In genomic region chr11:121741433-121741832, GRCm38 (mm10) we compare ENCODE assay signal across 8 mouse cellular contexts. TPM values are rescaled to one million over a fixed set of nuclear protein-coding genes. Genes with fewer than 3 reads are reported as not detected.
A peak's percentile ranks its signal among the peaks of the same experiment; 100 is the strongest.
DNase-seq lines count a peak whose midpoint lies in the region; ATAC-seq lines count a peak whose summit lies in the region.

No protein-coding gene starts in this region.

- no peaks in the 10 kb centered on the region for H3K9me3 ChIP-seq in lung, embryonic 16.5 days (ENCODE audit: control insufficient read depth, low read length)
- H3K9me3 ChIP-seq in hindbrain, embryonic 16.5 days (ENCODE audit: control insufficient read depth, low read length) = no peaks in the 10 kb centered on the region

- no peak overlapping the region for H3K9ac ChIP-seq in lung, embryonic 16.5 days (ENCODE audit: low read length)
- no peak overlapping the region for H3K9ac ChIP-seq in hindbrain, embryonic 16.5 days (ENCODE audit: low read depth, low read length)

- H3K4me2 ChIP-seq in lung, embryonic 16.5 days (ENCODE audit: low read depth, low read length) = no peak overlapping the region
- no peak overlapping the region for H3K4me2 ChIP-seq in hindbrain, embryonic 16.5 days (ENCODE audit: low read length)

- no peaks in the 10 kb centered on the region for H3K27me3 ChIP-seq in lung, embryonic 16.5 days (ENCODE audit: control insufficient read depth, insufficient read depth, low read depth, low read length)
- H3K27me3 ChIP-seq in hindbrain, embryonic 16.5 days (replicated peaks; ENCODE audit: control insufficient read depth, insufficient read depth, low read length) = no peaks in the 10 kb centered on the region

- no peaks in the 10 kb centered on the region for H3K36me3 ChIP-seq in lung, embryonic 16.5 days (ENCODE audit: control insufficient read depth, insufficient read depth, low read length)
- no peaks in the 10 kb centered on the region for H3K36me3 ChIP-seq in hindbrain, embryonic 16.5 days (ENCODE audit: control insufficient read depth, insufficient read depth, low read length)

- peak; percentile 98 for DNase-seq in heart, adult 11 months
- no peak for DNase-seq in heart, postnatal 4 days
- DNase-seq in MN1 (ENCODE audit: low spot score) = peak; percentile 48
- DNase-seq in urinary bladder, postnatal 25 days (ENCODE audit: low spot score) = no peak
- DNase-seq in thymus, postnatal 25 days = no peak

- 48% methylated on average over 1 of the region's 1 CpGs for WGBS in lung, embryonic 16.5 days
- 48% methylated on average over 1 of the region's 1 CpGs for WGBS in hindbrain, embryonic 16.5 days

- H3K4me1 ChIP-seq in lung, embryonic 16.5 days (replicated peaks; ENCODE audit: control insufficient read depth, insufficient read depth, low read length) = peaks cover 13% of the 10 kb centered on the region; the same call in 1 of the 2 replicates
- no peaks in the 10 kb centered on the region for H3K4me1 ChIP-seq in hindbrain, embryonic 16.5 days (ENCODE audit: control insufficient read depth, insufficient read depth, low read depth, low read length)

- H3K27ac ChIP-seq in lung, embryonic 16.5 days (ENCODE audit: low read length) = no peak overlapping the region
- no peak overlapping the region for H3K27ac ChIP-seq in hindbrain, embryonic 16.5 days (ENCODE audit: low read depth, low read length)

- peak; percentile 74 to 78 for ATAC-seq in hematopoietic stem cell, adult 5-6 weeks (replicated peaks in 1 of 2; ENCODE audit: insufficient read depth in 1 of 2, low FRiP score in 2 of 2, low TSS enrichment in 1 of 2, low read depth in 1 of 2, poor library complexity in 2 of 2, severe bottlenecking in 2 of 2)
- peak; percentile 67 for ATAC-seq in lung, embryonic 16.5 days (ENCODE audit: low read depth)
- no peak for ATAC-seq in hindbrain, embryonic 16.5 days

- H3K4me3 ChIP-seq in lung, embryonic 16.5 days (ENCODE audit: low read length) = no peak overlapping the region
- H3K4me3 ChIP-seq in hindbrain, embryonic 16.5 days (ENCODE audit: low read length) = no peak overlapping the region

RNA-seq across cellular contexts. Expression of gene Metrnl, which starts 40.1 kb away (rescaled TPM):
- total RNA-seq in heart, postnatal 4 days (2021) = 10 to 100 TPM; 15.4 to 17.3 TPM
- 9.2 and 12.2 TPM in 2 replicates for total RNA-seq in hematopoietic stem cell, adult 5-6 weeks (2017)
- 25.8 and 30.1 TPM in 2 replicates for polyA plus RNA-seq in lung, embryonic 16.5 days (2015; fragmentation: Nextera tagmentation; extraction: Ambion mirVana)
- polyA plus RNA-seq in hindbrain, embryonic 16.5 days (2015; fragmentation: Nextera tagmentation; extraction: Ambion mirVana) = 25.0 and 29.5 TPM in 2 replicates

Comparison
In these comparisons a context has a peak if more than half of its experiments do, and no peak if none do; other contexts are left out.
1. DNase-seq: peak in heart, adult 11 months (single experiment) and MN1 (single experiment); none in heart, postnatal 4 days (single experiment), urinary bladder, postnatal 25 days (single experiment) and thymus, postnatal 25 days (single experiment).